Mouse (Mus musculus) spleen, adult 2 months (tissue): ENCODE measurements around the gene Pus1.

Source experiments
- CTCF ChIP-seq: fragments of 200-500 bp; IDR thresholded peaks from 2 replicates; pipeline ENCODE4 v1.5.1; 2011; ENCODE audit warnings: mild to moderate bottlenecking, inconsistent platforms; ENCODE audit not compliant: insufficient read depth, insufficient read length, insufficient replicate concordance; ENCODE audit errors: extremely low read depth
- POLR2A ChIP-seq: fragments of 200-500 bp; IDR thresholded peaks from 2 replicates; pipeline ENCODE4 v1.6.1; 2011; ENCODE audit warnings: low read depth, low read length, inconsistent platforms

GRCm38 (mm10) chr5:110788684-110789083 lies 8.2 kb upstream of the Pus1 start:
- no peak for TF ChIP-seq POLR2A
- peak; percentile 65; the same call in 1 of the 2 replicates for TF ChIP-seq CTCF
